In genomic region chr3:122474796-122475195, GRCm38 (mm10) we compare ENCODE assay signal across 11 mouse cellular contexts.
DNase-seq lines count a peak whose midpoint lies in the region; ATAC-seq and TF ChIP-seq lines count a peak whose summit lies in the region.
"Had no signal": no experiment of that assay in that cellular context is flagged by ENCODE, and none has a peak within 500 bp of the region (broad histone marks: within the 10 kb centered on the region; RNA-seq: fewer than 3 reads in every experiment).

No protein-coding gene starts in this region.

- H3K36me3 ChIP-seq in forebrain, embryonic 11.5 days (ENCODE audit: control insufficient read depth, insufficient read depth, low read length) = no peaks in the 10 kb centered on the region
- H3K36me3 ChIP-seq in forebrain, embryonic 15.5 days = no peaks in the 10 kb centered on the region
- no peaks in the 10 kb centered on the region for H3K36me3 ChIP-seq in forebrain, postnatal 0 days (ENCODE audit: insufficient read depth)
- H3K36me3 ChIP-seq in midbrain, embryonic 16.5 days (ENCODE audit: control insufficient read depth, insufficient read depth, low read length) = no peaks in the 10 kb centered on the region
- no peaks in the 10 kb centered on the region for H3K36me3 ChIP-seq in neural tube, embryonic 15.5 days

- H3K4me2 ChIP-seq in forebrain, embryonic 11.5 days (ENCODE audit: low read depth, low read length, severe bottlenecking) = no peak overlapping the region
- no peak overlapping the region for H3K4me2 ChIP-seq in forebrain, embryonic 15.5 days (replicated peaks)
- H3K4me2 ChIP-seq in forebrain, postnatal 0 days (ENCODE audit: low read depth) = no peak overlapping the region
- no peak overlapping the region for H3K4me2 ChIP-seq in midbrain, embryonic 16.5 days (ENCODE audit: low read length)
- no peak overlapping the region for H3K4me2 ChIP-seq in neural tube, embryonic 15.5 days

- H3K4me1 ChIP-seq in forebrain, embryonic 11.5 days (replicated peaks; ENCODE audit: control insufficient read depth, insufficient read depth, low read length) = peaks cover 27% of the 10 kb centered on the region
- H3K4me1 ChIP-seq in forebrain, embryonic 15.5 days = peaks cover 32% of the 10 kb centered on the region
- peaks cover 33% of the 10 kb centered on the region for H3K4me1 ChIP-seq in forebrain, postnatal 0 days (ENCODE audit: insufficient read depth)
- H3K4me1 ChIP-seq in midbrain, embryonic 16.5 days (ENCODE audit: control insufficient read depth, insufficient read depth, low read length) = peaks cover 41% of the 10 kb centered on the region
- peaks cover 56% of the 10 kb centered on the region for H3K4me1 ChIP-seq in neural tube, embryonic 15.5 days

- intact Hi-C loops in left cerebral cortex, adult 2 months (cut with DNase I) = no loop called here
- intact Hi-C loops in left cerebral cortex, postnatal 4 days (cut with DNase I) = loop anchor here (5.0 kb wide), 2 partner anchors 143 to 158 kb away; partner anchors contain the start of gene Fnbp1l

- ATAC-seq in forebrain, embryonic 11.5 days (replicated peaks; ENCODE audit: low FRiP score) = no peak
- ATAC-seq in forebrain, embryonic 15.5 days (replicated peaks) = no peak
- ATAC-seq in forebrain, postnatal 0 days = no peak
- no peak for ATAC-seq in midbrain, embryonic 16.5 days
- ATAC-seq in neural tube, embryonic 15.5 days (ENCODE audit: low FRiP score) = no peak

- H3K9me3 ChIP-seq in forebrain, embryonic 11.5 days (ENCODE audit: control insufficient read depth, low read length) = no peaks in the 10 kb centered on the region
- no peaks in the 10 kb centered on the region for H3K9me3 ChIP-seq in forebrain, embryonic 15.5 days
- no peaks in the 10 kb centered on the region for H3K9me3 ChIP-seq in forebrain, postnatal 0 days (ENCODE audit: low read length)
- H3K9me3 ChIP-seq in midbrain, embryonic 16.5 days (replicated peaks; ENCODE audit: control insufficient read depth, low read length, poor library complexity, severe bottlenecking) = no peaks in the 10 kb centered on the region
- H3K9me3 ChIP-seq in neural tube, embryonic 15.5 days (replicated peaks) = no peaks in the 10 kb centered on the region

- H3K27me3 ChIP-seq in forebrain, embryonic 11.5 days (ENCODE audit: control insufficient read depth, insufficient read depth, low read length) = no peaks in the 10 kb centered on the region
- no peaks in the 10 kb centered on the region for H3K27me3 ChIP-seq in forebrain, embryonic 15.5 days
- no peaks in the 10 kb centered on the region for H3K27me3 ChIP-seq in forebrain, postnatal 0 days (ENCODE audit: insufficient read depth, low read length)
- no peaks in the 10 kb centered on the region for H3K27me3 ChIP-seq in midbrain, embryonic 16.5 days (ENCODE audit: control insufficient read depth, insufficient read depth, low read depth, low read length)
- H3K27me3 ChIP-seq in neural tube, embryonic 15.5 days (replicated peaks) = no peaks in the 10 kb centered on the region
- H3K27me3 ChIP-seq: CH12.LX had no signal

- H3K4me3 ChIP-seq in forebrain, embryonic 11.5 days (ENCODE audit: low read depth, low read length) = no peak overlapping the region
- no peak overlapping the region for H3K4me3 ChIP-seq in forebrain, embryonic 15.5 days
- no peak overlapping the region for H3K4me3 ChIP-seq in left cerebral cortex, adult 2 months
- H3K4me3 ChIP-seq in forebrain, postnatal 0 days (ENCODE audit: low read depth, low read length) = no peak overlapping the region
- H3K4me3 ChIP-seq in midbrain, embryonic 16.5 days (ENCODE audit: low read depth, low read length) = no peak overlapping the region
- no peak overlapping the region for H3K4me3 ChIP-seq in neural tube, embryonic 15.5 days (replicated peaks)

- TF ChIP-seq CTCF in left cerebral cortex, adult 2 months (IDR thresholded peaks at IDR 0.05) = no peak
- no peak for TF ChIP-seq CTCF in forebrain, postnatal 0 days (IDR thresholded peaks at IDR 0.05; ENCODE audit: low read depth)

- H3K27ac ChIP-seq in forebrain, embryonic 11.5 days (ENCODE audit: low read depth, low read length) = peak overlapping the region; percentile 37; the same call in 1 of the 2 replicates
- H3K27ac ChIP-seq in forebrain, embryonic 15.5 days (replicated peaks) = no peak overlapping the region
- H3K27ac ChIP-seq in left cerebral cortex, adult 2 months = peak overlapping the region; percentile 70
- H3K27ac ChIP-seq in forebrain, postnatal 0 days (ENCODE audit: low read depth, low read length) = 0 out of 2 replicates have a peak overlapping the region, but pooled peaks have one; percentile 22
- H3K27ac ChIP-seq in midbrain, embryonic 16.5 days (ENCODE audit: low read length) = peak overlapping the region; percentile 75
- H3K27ac ChIP-seq in neural tube, embryonic 15.5 days (replicated peaks) = no peak overlapping the region
- H3K27ac ChIP-seq: macrophage had no signal

- no peak overlapping the region for H3K9ac ChIP-seq in forebrain, embryonic 11.5 days (ENCODE audit: low read length)
- no peak overlapping the region for H3K9ac ChIP-seq in forebrain, embryonic 15.5 days (replicated peaks)
- H3K9ac ChIP-seq in forebrain, postnatal 0 days = no peak overlapping the region
- H3K9ac ChIP-seq in midbrain, embryonic 16.5 days (ENCODE audit: low read depth, low read length) = no peak overlapping the region
- no peak overlapping the region for H3K9ac ChIP-seq in neural tube, embryonic 15.5 days (replicated peaks)

- 85% methylated on average over 4 of the region's 4 CpGs for whole genome bisulfite sequencing in forebrain, embryonic 11.5 days
- WGBS in forebrain, embryonic 15.5 days = 68% methylated on average over 4 of the region's 4 CpGs
- 59% methylated on average over 4 of the region's 4 CpGs for WGBS in forebrain, postnatal 0 days
- WGBS in midbrain, embryonic 16.5 days = 74% methylated on average over 4 of the region's 4 CpGs
- WGBS in neural tube, embryonic 15.5 days = 81% methylated on average over 4 of the region's 4 CpGs

- DNase-seq in forebrain, embryonic 11.5 days (ENCODE audit: low spot score) = no peak
- DNase-seq in left cerebral cortex, adult 2 months (ENCODE audit: extremely low spot score in 1 of 2, low spot score in 2 of 2) = no peak
- DNase-seq in left cerebral cortex, postnatal 4 days = no peak
- DNase-seq in forebrain, postnatal 0 days = no peak
- no peak for DNase-seq in frontal cortex, postnatal 10 days (ENCODE audit: low spot score in 2 of 2)
- DNase-seq: cerebellum, adult 9-11 months had no signal

Comparison
In these comparisons a context has a peak if more than half of its experiments do, and no peak if none do; other contexts are left out.
1. H3K27ac ChIP-seq: peak in forebrain, embryonic 11.5 days (single experiment), left cerebral cortex, adult 2 months (single experiment), forebrain, postnatal 0 days (single experiment) and midbrain, embryonic 16.5 days (single experiment); none in forebrain, embryonic 15.5 days (single experiment) and neural tube, embryonic 15.5 days (single experiment).